Mouse (Mus musculus) erythroblast, adult 5-6 weeks (primary cell): Measurements from ENCODE around the gene Phf10. TPM values are rescaled to one million over a fixed set of nuclear protein-coding genes. Genes with fewer than 3 reads are reported as not detected.
"Not testable (repeated sequence)": the region's sequence is repeated elsewhere in the genome, so short reads cannot be mapped to it uniquely, and the experiment has no call there.

ENCODE experiments used
- ATAC-seq: replicated peaks from 2 replicates; pipeline ENCODE4 v1.8.0; 2016; ENCODE audit warnings: moderate number of reproducible peaks, mild to moderate bottlenecking, moderate TSS enrichment, inconsistent platforms; ENCODE audit not compliant: poor library complexity, low FRiP score, severe bottlenecking
- total RNA-seq, 2 experiments: library from RNA; stranded (forward) in 1 of 2; stranded (reverse) in 1 of 2; fragments of 150-400 nt in 1 of 2; fragments of 200-764, 138-1000 nt in 1 of 2; gene quantifications; 2 replicates each; pipeline versions ENCODE4 v1.2.3 to v1.2.4; 2015 to 2017; ENCODE audit warnings: low replicate concordance in 2 of 2

The Phf10 gene
- total RNA-seq, 2 experiments from 2014 or later: 42.1 to 101 TPM

DNA sequence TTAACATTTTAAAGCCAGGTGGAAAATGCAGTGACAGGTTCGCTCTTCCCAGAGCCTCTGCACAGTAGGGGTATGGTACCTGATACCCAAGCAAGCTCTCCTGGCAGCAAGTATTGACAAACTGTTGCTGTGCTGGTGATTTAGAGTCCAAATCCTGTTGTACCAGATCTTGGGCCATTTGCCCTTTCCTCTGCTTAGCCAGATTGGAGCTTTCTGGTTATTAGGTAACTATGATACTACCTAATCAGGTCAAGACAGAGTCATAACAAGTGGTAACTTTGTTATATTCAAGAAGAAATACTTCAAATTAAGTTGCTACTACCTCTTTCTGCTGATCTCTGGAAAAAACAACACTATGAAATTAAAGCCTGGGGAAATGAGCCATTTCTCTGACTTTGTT, 16.5 kb downstream of the Phf10 start:
- ATAC-seq: no peak

DNA sequence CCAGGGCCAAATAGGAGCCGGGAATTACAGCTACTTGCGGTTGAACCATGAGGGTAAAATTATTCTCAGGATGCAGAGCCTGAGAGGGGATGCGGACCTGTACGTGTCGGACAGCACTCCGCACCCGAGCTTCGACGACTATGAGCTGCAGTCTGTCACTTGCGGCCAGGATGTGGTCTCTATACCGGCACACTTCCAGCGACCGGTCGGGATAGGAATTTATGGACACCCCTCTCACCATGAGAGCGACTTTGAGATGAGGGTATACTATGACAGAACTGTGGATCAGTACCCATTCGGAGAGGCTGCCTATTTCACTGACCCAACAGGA, 17.4 kb downstream of the Phf10 start:
- ATAC-seq: peak; percentile 38

DNA sequence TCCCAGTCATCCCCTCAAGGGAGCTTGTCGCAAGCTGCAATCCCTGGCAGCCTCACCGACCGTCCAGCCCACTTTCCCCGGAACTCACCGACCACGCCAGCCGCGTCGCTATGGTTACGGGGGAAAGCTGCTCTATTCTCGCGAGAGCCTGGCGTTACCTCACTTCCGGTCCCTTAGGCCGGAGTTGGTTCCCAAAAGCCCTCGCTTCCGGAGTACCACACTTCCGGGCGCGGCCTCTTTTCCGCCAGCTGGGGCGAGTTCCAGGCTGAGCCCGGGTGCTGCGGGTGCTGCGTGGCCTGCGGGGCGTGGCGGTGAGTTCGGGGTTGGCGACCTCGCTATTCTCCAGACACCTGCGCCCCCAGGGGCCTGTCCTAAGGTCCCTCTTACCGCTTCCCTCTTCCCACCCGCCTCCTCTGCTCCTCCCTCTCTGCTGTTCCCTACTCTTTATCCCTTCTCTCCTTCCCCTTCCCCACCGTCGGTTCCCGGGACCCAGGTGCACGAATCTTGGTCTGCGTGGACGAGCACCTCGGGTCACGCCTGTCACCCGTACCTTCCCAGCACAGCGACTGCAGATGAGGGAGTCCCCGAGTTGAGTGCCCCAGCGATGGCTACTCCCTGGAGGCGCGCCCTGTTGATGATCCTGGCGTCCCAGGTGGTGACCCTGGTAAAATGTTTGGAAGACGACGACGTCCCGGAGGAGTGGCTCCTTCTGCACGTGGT, 17.9 kb downstream of the Phf10 start, which contains the start of the genes Wdr27 and 1600012H06Rik:
TSS of gene Wdr27 (minus strand) at position 150 of the 720 bp plus-strand sequence.
TSS of gene 1600012H06Rik (plus strand) at position 176 of the 720 bp plus-strand sequence.
- ATAC-seq: peak; percentile 99

DNA sequence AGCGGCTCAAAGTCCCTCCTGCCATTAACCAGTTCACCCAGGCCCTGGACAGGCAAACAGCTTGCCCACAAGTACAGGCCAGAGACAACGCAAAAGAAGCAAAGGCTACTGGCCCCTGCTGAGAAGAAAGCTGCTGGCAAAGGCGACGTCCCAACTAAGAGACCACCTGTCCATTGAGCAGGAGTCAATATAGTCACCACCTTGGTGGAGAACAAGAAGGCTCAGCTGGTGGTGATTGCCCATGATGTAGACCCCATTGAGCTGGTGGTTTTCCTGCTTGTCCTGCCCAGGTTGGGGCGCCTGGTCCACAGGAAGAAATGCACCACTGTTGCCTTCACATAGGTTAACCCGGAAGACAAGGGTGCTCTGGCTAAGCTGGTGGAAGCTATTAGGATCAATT, 18.9 kb downstream of the Phf10 start:
- ATAC-seq: not testable (repeated sequence)

DNA sequence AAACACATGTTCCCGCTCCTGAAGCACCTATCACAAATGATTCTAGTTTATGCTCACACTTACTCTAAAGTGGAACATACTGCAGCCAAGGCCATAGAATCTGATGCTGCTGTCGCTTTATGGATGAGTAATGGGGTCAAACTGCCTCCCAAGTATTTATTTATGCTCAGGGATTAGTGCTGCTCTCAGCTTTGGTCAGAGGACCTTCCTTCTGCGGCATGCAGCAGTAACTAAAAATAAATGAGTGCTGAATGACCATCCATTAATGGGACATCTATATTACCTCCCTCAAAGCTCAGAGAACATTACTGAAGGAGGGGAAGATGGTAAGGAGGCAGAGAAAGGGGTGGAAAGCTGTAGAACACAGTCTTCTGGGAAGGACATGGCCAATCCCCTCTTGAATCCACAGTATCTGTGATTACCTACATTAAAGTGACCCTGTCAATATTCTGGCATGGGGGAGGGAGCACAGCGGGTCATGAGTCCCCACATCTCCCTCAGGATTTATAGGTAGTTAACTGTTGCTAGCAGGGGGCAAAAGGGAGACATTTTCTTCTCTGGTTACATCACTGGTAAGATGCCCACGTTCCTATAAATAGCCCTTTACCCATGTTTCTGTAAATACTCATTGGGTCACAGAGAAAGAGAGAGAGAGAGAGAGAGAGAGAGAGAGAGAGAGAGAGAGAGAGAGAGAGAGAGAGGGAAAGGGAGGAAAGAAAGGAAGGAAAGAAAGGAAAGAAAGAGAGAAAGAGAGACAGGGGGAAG, 25.1 kb downstream of the Phf10 start:
- no peak for ATAC-seq

DNA sequence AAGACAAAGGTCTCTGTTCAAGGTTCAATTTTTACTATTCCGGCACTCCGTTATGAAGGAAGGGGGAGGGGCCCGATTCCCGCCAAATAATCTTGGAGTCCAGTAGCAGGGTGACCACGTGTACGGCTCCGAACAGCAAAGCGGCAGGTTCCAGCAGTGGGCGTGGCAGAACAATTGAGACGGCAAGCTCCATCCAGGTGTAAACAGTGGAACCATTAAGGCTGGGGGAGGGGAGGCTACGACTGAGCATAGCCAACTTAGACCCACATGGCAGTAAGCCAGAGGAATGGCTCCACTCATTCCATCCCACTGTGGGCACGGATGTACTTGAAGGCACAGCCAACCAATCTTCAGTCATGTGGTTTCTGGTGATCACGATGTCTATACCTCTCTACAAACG, 25.8 kb downstream of the Phf10 start:
- ATAC-seq: not testable (repeated sequence)

DNA sequence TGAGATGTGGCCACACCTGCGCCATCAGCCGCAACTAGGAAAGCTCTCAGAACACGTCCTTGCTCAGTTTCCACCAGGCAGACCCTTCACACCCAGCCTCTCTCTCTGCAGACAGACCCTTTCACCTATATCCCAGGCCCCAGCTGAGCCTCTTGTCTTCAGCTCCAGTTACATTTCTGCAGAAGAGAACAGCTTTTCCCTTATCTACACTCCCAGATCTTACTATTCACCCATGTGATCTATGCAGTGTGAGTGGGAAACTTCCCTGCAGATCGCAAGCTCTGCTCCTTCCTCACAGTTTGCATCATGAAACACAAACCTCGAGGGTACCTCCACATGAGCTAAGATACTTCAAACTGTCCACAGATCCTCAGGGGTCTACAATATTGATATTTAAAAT, 29.6 kb downstream of the Phf10 start:
- ATAC-seq: no peak

DNA sequence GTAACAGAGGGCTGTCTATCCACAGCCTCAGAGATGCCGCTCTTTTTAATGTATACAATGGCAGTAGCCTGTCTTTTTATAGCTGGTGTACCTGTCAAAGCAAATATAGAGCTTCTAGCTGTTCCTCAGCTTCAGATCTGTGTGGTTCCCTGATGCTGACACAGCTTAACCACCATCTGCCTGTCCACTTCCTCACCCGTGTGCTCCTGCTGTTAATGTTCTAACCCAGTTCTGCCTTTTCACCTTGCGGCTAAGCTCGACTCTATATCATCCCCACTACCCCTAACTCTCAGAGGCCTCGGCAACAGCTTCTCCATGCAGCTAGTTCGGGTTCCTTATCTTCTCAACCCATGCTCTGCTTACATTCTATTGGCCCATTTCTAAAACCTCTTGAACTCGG, 30.4 kb downstream of the Phf10 start:
- ATAC-seq: no peak

DNA sequence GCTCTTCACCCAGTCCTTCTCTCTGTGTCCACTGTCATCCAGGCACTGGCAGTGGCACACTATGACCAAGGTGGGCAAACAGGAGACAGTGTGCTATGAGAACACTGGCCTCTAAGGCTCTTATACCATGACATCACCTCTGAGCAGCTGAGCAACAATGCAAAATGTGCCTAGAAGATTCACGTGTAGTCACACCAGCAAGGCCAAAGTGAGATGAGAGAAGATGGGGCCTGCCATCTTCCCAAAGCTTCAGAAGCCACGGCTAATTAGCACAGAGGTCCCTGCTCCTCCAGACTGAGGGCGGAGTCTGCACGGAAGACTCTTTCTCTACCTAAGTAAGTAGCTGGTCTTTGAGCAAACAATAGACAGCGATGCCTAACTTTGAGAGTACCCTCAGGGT, 32.4 kb downstream of the Phf10 start:
- ATAC-seq: no peak

DNA sequence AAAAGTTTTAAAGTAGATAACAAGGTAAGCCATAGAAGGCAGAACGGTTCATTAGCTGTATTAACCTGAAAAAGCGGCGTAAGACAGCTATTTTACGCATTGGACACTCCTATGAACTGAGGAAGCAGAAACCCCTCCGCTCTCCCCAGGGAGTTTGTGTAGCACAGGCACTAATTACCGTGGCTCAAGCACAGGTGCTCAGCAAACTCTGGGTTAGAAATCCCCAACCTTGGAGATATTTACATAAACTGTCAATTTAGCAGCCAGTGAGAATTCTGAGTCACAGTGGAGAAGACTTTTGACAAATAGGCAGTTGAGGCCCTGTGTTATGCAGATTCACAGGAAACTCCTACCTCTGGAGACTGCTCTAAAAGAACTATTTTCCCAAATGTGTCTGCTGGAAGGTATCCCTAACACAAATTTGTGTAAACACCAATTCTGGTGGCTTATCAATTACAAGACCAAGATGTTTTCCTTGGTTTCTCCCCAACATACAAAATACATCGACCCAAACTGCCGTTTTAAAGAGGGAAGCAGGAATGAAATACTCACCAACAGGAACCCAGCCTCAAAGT, 33.3 kb downstream of the Phf10 start:
- no peak for ATAC-seq

DNA sequence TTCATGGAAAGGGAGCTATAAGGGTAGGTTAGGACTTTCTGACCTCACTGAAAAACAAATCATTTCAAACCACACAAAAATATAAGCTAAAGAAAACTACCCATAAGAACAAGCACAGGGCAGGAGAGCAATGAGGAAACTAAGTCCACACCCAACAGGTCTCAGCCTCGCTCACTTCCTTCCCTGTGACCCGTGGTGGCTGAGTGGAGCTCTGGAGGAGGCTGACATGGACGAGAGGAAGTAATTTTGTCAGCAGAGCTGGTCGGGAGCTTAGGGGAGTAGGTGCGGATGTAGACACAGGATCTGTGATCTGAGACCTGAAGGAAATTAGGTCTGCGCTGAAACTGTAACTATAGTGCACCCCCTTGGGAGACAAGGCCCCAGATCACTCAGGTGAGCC, 39.5 kb downstream of the Phf10 start:
- ATAC-seq: no peak

DNA sequence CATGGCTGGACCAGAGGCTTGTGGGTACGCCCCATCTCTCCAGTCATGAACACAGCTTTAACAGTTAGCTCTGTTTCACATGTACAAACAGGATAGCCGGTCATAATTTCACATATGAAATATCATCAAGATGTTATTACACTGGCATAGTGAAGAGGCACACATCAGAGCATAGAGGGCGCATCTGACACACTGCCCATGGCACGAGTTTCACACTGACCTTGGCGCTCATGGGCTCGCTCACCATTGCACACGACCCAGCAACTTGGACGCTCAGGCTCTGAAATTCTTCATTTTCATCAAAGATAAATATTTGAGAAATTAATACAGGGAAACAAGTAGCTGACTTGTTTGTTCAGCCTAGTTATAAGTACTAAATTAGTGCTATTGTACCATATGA, 43.2 kb downstream of the Phf10 start:
- ATAC-seq: no peak

DNA sequence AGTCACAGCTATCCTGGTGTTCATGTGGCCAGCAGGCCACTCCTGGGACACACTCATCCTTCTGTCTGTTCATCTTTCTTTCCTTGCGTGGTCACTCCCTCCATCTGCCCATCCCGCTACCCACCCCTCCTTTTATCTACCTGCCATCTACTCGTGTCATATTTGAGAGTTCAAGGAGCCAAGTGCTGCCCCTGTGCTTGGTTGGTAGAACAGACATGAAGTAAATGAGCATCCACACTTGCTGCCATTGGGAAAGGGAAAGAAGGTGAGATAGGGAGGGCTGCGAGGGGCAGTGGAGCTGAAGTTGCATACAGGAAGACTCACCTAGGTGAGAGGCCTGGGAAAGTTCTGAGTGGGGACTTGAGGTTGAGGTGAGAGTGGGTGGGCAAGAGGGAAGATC, 46.7 kb downstream of the Phf10 start:
- no peak for ATAC-seq

DNA sequence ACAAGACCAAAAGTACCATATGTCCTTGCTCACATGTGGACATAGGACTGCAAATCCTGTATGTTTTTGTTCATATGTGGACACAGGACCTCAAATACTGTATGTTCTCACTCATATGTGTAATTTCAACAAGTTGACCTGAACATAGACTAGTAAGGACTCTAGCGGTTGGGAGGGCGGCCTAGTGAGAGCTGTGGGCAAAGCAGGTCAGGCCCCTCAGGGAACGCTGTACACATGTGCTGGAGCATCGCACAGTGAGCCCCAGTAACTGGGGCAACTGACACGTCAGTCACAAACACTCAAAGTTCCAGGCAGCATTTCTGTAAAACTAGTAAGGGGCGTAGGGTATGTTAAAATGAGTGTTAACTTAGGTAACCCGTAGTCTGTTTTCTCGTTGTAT, 48.1 kb downstream of the Phf10 start:
- no peak for ATAC-seq

DNA sequence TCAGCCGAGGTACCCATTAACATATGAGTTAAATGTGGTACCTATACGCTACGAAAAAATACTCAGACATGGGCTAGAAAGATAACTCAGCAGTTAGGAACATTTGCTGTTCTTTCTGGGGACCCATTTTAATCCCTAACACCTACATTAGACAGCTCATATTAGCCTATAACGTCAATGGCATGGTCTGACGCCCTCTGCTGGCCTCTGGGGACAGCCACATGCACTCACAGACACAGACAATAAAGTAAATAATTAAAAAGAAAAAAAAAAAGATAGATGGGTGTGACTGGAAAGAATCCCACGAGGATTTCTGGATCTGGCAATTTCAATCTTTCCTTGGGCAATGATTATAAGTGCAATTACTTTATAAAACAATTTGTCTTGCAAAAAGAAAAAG, 48.7 kb downstream of the Phf10 start:
- no peak for ATAC-seq

DNA sequence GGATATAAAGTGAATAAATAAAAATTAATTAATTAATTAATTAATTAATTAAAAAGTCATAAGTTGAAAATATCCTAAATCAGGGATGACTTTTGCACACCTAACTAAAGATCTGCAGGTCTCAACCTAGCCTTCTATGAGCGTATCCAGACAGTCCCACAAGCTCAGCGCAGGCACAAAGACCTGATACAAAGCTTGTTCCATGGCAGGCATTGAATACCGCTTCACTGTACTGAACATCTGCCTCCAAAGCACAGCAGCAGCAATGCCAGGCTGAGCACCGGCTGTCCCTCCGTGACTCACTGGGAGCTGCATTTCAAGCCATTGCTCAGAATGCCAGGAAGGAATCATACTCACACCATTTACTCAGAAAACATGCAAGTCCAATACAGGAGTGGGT, 50.3 kb downstream of the Phf10 start:
- no peak for ATAC-seq

DNA sequence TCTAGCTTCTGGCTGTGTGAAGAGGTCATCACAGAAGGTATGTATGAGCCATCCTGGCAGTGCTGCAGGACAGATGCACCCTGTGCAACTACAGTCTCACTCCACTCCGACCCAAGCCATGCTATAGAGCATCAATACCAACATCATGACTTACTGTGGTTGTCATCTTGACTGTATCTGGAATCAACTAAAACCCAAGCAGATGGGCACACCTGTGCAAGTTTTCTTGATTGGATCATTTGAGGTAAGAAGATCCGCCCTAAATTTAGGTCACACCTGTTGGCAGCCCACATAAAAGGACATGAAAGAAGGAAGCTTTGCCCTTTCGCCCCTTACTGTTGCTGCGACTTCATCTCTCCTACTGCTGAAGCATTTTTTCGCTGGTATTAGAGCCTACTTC, 51.7 kb downstream of the Phf10 start:
- ATAC-seq: no peak

DNA sequence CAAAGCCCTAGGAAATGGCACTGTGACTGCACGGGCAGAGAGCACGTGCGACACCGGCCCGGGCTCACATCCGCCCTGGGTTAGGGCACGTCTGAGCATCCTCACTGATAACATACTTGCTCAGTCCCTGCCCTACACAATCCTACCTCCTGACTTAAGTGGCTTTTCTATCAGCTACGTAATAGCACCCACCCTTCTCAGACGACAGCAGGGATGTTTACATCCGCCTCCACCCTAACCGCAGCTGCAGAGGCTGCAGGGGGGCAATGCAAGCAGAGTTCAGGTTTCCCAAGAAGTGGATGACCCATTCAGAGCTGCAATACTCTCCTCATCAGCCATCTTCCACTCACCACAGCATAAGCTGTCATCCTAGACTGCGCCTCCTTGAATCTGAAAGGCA, 53.9 kb downstream of the Phf10 start:
- no peak for ATAC-seq

DNA sequence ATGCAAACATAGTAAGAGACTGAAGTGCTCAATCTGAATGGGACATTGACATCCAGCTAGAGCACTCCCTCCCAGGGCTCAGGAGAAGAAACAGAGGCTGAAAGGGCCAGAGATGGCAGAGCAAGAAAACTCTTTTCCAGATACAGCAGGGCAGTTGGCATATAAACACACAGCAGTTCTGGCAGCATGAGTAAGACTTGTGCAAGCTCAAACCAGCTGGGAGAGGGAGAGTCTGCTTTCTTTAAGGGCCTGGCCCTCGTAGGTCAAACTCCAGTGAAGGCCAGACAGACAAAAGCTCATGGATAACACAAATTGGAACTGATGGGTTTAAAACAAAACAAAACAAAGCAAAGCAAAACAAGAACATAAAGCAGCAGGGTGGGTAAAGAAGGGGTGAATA, 54.5 kb downstream of the Phf10 start:
- ATAC-seq: no peak

DNA sequence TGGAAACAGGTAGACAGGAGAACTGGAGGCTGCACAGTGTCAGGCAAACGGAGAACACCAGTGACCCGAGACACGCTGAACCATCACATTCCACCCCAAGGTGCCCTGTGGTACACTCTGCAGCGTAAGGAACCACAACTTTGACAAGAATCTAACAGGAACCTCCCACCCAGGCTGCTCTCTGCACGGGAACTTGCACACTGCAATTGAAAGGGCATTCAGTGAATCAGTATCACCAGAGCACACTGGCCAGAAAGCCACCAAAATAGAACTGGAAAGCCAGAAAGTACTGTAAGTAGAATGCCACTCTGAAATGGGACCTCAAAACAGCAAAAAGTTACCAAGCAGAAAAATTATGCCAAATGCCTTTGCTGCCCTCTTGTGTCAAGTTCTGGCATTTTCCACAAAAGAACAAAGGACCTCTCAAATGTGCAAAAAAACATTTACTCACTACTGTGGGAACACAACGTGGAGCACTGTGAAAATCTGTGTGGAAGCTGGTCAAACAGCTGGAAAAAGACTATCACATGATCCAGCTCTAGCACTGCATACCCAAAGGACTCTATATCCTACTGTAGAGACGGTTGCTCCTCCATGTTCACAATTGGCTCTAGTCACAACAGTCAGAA, 56.3 kb downstream of the Phf10 start:
- ATAC-seq: 0 out of 2 replicates have a peak, but pooled peaks have one; percentile 38

DNA sequence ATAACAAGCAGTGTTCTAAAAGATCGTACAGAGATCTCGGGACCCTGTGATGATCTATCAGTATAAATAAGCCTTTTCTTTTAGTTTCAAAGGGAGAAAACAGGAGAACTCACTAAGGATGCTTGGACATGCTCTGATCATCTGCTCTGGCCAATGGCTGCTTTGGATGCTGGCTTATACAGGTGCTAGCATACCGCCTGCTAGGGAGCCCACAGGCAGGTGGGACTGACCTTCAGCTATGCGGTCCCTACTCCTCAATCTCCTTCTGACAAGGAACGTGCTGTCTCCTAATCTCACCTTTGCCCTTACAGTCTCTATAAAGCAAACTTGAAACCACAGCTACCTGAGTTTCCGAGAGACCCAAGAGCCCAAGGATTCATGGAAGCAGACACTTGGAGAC, 56.9 kb downstream of the Phf10 start:
- no peak for ATAC-seq
